Mouse (Mus musculus) CH12.LX (cell line): ENCODE results near the gene Map4k1. TPM values are rescaled to one million over a fixed set of nuclear protein-coding genes. Genes with fewer than 3 reads are reported as not detected.

Experiments used
- DNase-seq: peaks from one replicate; pipeline ENCODE4 v3.0.0-alpha.2; 2013; ENCODE audit errors: extremely low read depth
- H3K27ac ChIP-seq: 2 replicates; pipeline ENCODE4 v1.5.1; 2012; ENCODE audit warnings: low read depth, mild to moderate bottlenecking, control low read depth, moderate library complexity; ENCODE audit not compliant: insufficient read depth
- H3K27me3 ChIP-seq: replicated peaks from 2 replicates; pipeline ENCODE3; 2012; ENCODE audit warnings: inconsistent platforms
- H3K36me3 ChIP-seq, 2 experiments: replicated peaks in 1 of 2; 2 replicates each; pipeline versions ENCODE3 to v1.6.1; 2012; ENCODE audit warnings: inconsistent platforms in 1 of 2, low read length in 1 of 2, mild to moderate bottlenecking in 1 of 2, mixed read lengths in 1 of 2, moderate library complexity in 1 of 2; ENCODE audit not compliant: control insufficient read depth in 1 of 2, insufficient read depth in 1 of 2
- H3K4me1 ChIP-seq, 2 experiments: 2 replicates each; pipeline ENCODE4 v1.6.1; 2012; ENCODE audit warnings: inconsistent platforms in 1 of 2, moderate library complexity in 1 of 2; ENCODE audit not compliant: insufficient read depth in 2 of 2, control insufficient read depth in 1 of 2
- H3K4me2 ChIP-seq: 2 replicates; pipeline ENCODE4 v1.6.1; 2012; ENCODE audit warnings: low read depth, mild to moderate bottlenecking, control low read depth; ENCODE audit not compliant: poor library complexity, insufficient read depth, severe bottlenecking
- H3K4me3 ChIP-seq, 3 experiments: fragments of 150-350 bp in 1 of 3; sonication (generic) in 1 of 3; replicated peaks in 1 of 3; 2 replicates each; pipeline versions ENCODE3 to v1.5.1; 2011 to 2012; ENCODE audit warnings: low read depth in 2 of 3, low read length in 2 of 3, mild to moderate bottlenecking in 2 of 3, moderate library complexity in 2 of 3, control low read depth in 1 of 3, improper control_type of control experiment in 1 of 3, inconsistent platforms in 1 of 3, mixed read lengths in 1 of 3; ENCODE audit not compliant: poor library complexity in 1 of 3
- H3K79me2 ChIP-seq: replicated peaks from 2 replicates; pipeline ENCODE4 v1.6.1; 2012; ENCODE audit warnings: mild to moderate bottlenecking, moderate library complexity; ENCODE audit not compliant: control insufficient read depth, poor library complexity, insufficient read depth, severe bottlenecking; ENCODE audit errors: extremely low read depth
- H3K9ac ChIP-seq: 2 replicates; pipeline ENCODE4 v1.6.1; 2012; ENCODE audit warnings: low read depth, mild to moderate bottlenecking, control low read depth, moderate library complexity; ENCODE audit not compliant: insufficient read depth
- H3K9me3 ChIP-seq: replicated peaks from 2 replicates; pipeline ENCODE3; 2012; ENCODE audit warnings: low read length, inconsistent platforms, mixed read lengths
- BHLHE40 ChIP-seq: IDR thresholded peaks from 2 replicates; pipeline ENCODE4 v1.6.1; 2011; ENCODE audit warnings: mild to moderate bottlenecking, low read depth, low read length, improper control_type of control experiment
- CHD1 ChIP-seq: IDR thresholded peaks from 2 replicates; pipeline ENCODE4 v1.6.1; 2012; ENCODE audit warnings: low read depth, low read length, improper control_type of control experiment, inconsistent platforms
- ELF1 ChIP-seq: IDR thresholded peaks from 2 replicates; pipeline ENCODE4 v1.6.1; 2014; ENCODE audit warnings: low read depth, mild to moderate bottlenecking, inconsistent platforms, low read length, improper control_type of control experiment
- EP300 ChIP-seq: IDR thresholded peaks from 2 replicates; pipeline ENCODE4 v1.6.1; 2011; ENCODE audit warnings: low read length, improper control_type of control experiment
- ETS1 ChIP-seq: conservative IDR thresholded peaks from 2 replicates; pipeline ENCODE4 v1.6.1; 2012; ENCODE audit warnings: low read depth, mild to moderate bottlenecking, inconsistent platforms, low read length, improper control_type of control experiment, moderate library complexity
- HCFC1 ChIP-seq: IDR thresholded peaks from 2 replicates; pipeline ENCODE4 v1.6.1; 2012; ENCODE audit warnings: low read depth, mild to moderate bottlenecking, inconsistent platforms, low read length, improper control_type of control experiment
- IRF4 ChIP-seq: IDR thresholded peaks from 2 replicates; pipeline ENCODE4 v1.6.1; 2014; ENCODE audit warnings: low read depth, mild to moderate bottlenecking, inconsistent platforms, low read length, improper control_type of control experiment
- JUN ChIP-seq: IDR thresholded peaks from 2 replicates; pipeline ENCODE4 v1.6.1; 2011; ENCODE audit warnings: low read depth, mild to moderate bottlenecking, low read length, improper control_type of control experiment, moderate library complexity; ENCODE audit not compliant: insufficient read depth
- JUND ChIP-seq: conservative IDR thresholded peaks from 2 replicates; pipeline ENCODE4 v1.6.1; 2011; ENCODE audit warnings: low read depth, low read length, improper control_type of control experiment
- KAT2A ChIP-seq: IDR thresholded peaks from 2 replicates; pipeline ENCODE4 v1.6.1; 2012; ENCODE audit warnings: low read length, improper control_type of control experiment, inconsistent platforms; ENCODE audit not compliant: insufficient replicate concordance
- MAFK ChIP-seq: IDR thresholded peaks from 2 replicates; pipeline ENCODE4 v1.6.1; 2011; ENCODE audit warnings: low read length, improper control_type of control experiment; ENCODE audit not compliant: insufficient replicate concordance
- MAX ChIP-seq: IDR thresholded peaks from 2 replicates; pipeline ENCODE4 v1.6.1; 2011; ENCODE audit warnings: low read length, improper control_type of control experiment
- MAZ ChIP-seq: IDR thresholded peaks from 2 replicates; pipeline ENCODE4 v1.6.1; 2012; ENCODE audit warnings: low read depth, mild to moderate bottlenecking, inconsistent platforms, low read length, improper control_type of control experiment, moderate library complexity
- MEF2A ChIP-seq: IDR thresholded peaks from 2 replicates; pipeline ENCODE4 v1.6.1; 2014; ENCODE audit warnings: low read depth, mild to moderate bottlenecking, inconsistent platforms, low read length, improper control_type of control experiment, borderline replicate concordance
- MXI1 ChIP-seq: IDR thresholded peaks from 2 replicates; pipeline ENCODE4 v1.6.1; 2011; ENCODE audit warnings: mild to moderate bottlenecking, low read depth, low read length, improper control_type of control experiment
- MYC ChIP-seq: IDR thresholded peaks from 2 replicates; pipeline ENCODE4 v1.6.1; 2011; ENCODE audit warnings: low read depth, mild to moderate bottlenecking, improper control_type of control experiment, low read length
- NELFE ChIP-seq: IDR thresholded peaks from 2 replicates; pipeline ENCODE4 v1.6.1; 2011; ENCODE audit warnings: low read depth, low read length, improper control_type of control experiment
- NRF1 ChIP-seq: IDR thresholded peaks from 2 replicates; pipeline ENCODE4 v1.6.1; 2014; ENCODE audit warnings: low read depth, mild to moderate bottlenecking, inconsistent platforms, low read length, improper control_type of control experiment, moderate library complexity
- PAX5 ChIP-seq: IDR thresholded peaks from 2 replicates; pipeline ENCODE4 v1.6.1; 2012; ENCODE audit warnings: low read length, inconsistent platforms, mixed read lengths
- POLR2A ChIP-seq: IDR thresholded peaks from 2 replicates; pipeline ENCODE4 v1.6.1; 2011; ENCODE audit warnings: low read depth, mild to moderate bottlenecking, improper control_type of control experiment, low read length
- POLR2AphosphoS2 ChIP-seq: IDR thresholded peaks from 2 replicates; pipeline ENCODE4 v1.6.1; 2011; ENCODE audit warnings: low read depth, low read length, improper control_type of control experiment
- RAD21 ChIP-seq: IDR thresholded peaks from 2 replicates; pipeline ENCODE4 v1.6.1; 2011; ENCODE audit warnings: low read depth, mild to moderate bottlenecking, low read length, improper control_type of control experiment, moderate library complexity
- RCOR1 ChIP-seq: conservative IDR thresholded peaks from 2 replicates; pipeline ENCODE4 v1.6.1; 2012; ENCODE audit warnings: low read depth, mild to moderate bottlenecking, inconsistent platforms, low read length, improper control_type of control experiment
- SIN3A ChIP-seq: IDR thresholded peaks from 2 replicates; pipeline ENCODE4 v1.6.1; 2012; ENCODE audit warnings: low read length, improper control_type of control experiment, inconsistent platforms
- SMC3 ChIP-seq: IDR thresholded peaks from 2 replicates; pipeline ENCODE4 v1.6.1; 2011; ENCODE audit warnings: low read depth, low read length, improper control_type of control experiment
- TBP ChIP-seq: conservative IDR thresholded peaks from 2 replicates; pipeline ENCODE4 v1.6.1; 2011; ENCODE audit warnings: low read depth, low read length, improper control_type of control experiment
- TCF12 ChIP-seq: IDR thresholded peaks from 2 replicates; pipeline ENCODE4 v1.6.1; 2014; ENCODE audit warnings: low read depth, mild to moderate bottlenecking, inconsistent platforms, low read length, improper control_type of control experiment
- UBTF ChIP-seq: IDR thresholded peaks from 2 replicates; pipeline ENCODE4 v1.6.1; 2012; ENCODE audit warnings: low read depth, mild to moderate bottlenecking, inconsistent platforms, low read length, improper control_type of control experiment, moderate library complexity
- USF1 ChIP-seq: IDR thresholded peaks from 2 replicates; pipeline ENCODE4 v1.6.1; 2014; ENCODE audit warnings: low read depth, mild to moderate bottlenecking, inconsistent platforms, low read length, improper control_type of control experiment
- USF2 ChIP-seq: conservative IDR thresholded peaks from 2 replicates; pipeline ENCODE4 v1.6.1; 2011; ENCODE audit warnings: low read depth, low read length, improper control_type of control experiment
- ZKSCAN1 ChIP-seq: IDR thresholded peaks from 2 replicates; pipeline ENCODE4 v1.6.1; 2012; ENCODE audit warnings: low read depth, inconsistent platforms, low read length, improper control_type of control experiment, borderline replicate concordance
- ZMIZ1 ChIP-seq: IDR thresholded peaks from 2 replicates; pipeline ENCODE4 v1.6.1; 2012; ENCODE audit warnings: low read depth, mild to moderate bottlenecking, inconsistent platforms, low read length, improper control_type of control experiment
- ZNF384 ChIP-seq: IDR thresholded peaks from 2 replicates; pipeline ENCODE4 v1.6.1; 2012; ENCODE audit warnings: low read depth, low read length, improper control_type of control experiment, inconsistent platforms
- dilution Hi-C: fragments of 300-500 bp; cut with MboI; formaldehyde crosslinking; loops from 2 replicates; pipeline ENCODE4 v1.14.3; 2020; ENCODE audit warnings: low sequenced_read_pairs; ENCODE audit not compliant: extremely low pct_unique_long_range_greater_than_20kb, extremely low pct_ligation_motif_present
- in situ Hi-C: fragments of 300-500 bp; cut with MboI; formaldehyde crosslinking; loops from 3 replicates; pipeline ENCODE4 v1.14.3; 2019; ENCODE audit warnings: low sequenced_read_pairs, low pct_ligation_motif_present, low pct_unique_long_range_greater_than_20kb, mixed read lengths
- polyA plus RNA-seq: library from polyadenylated mRNA; unstranded; fragments of >175 nt; gene quantifications from 2 replicates; pipeline ENCODE4 v1.2.1, GENCODE M21; 2012; ENCODE audit warnings: low read depth; ENCODE audit not compliant: insufficient read length
- total RNA-seq, 2 experiments: library from RNA; depleted of rRNA; stranded (reverse); fragments of 300-350 nt in 1 of 2; fragments of >200 nt in 1 of 2; gene quantifications; 2 replicates each; pipeline ENCODE4 v1.2.3; 2012 to 2014

Gene Map4k1
- total and polyA plus RNA-seq, 3 experiments: 114 to 395 (median 183) TPM

- TF ChIP-seq RAD21: peak; percentile 18
- TF ChIP-seq POLR2AphosphoS2: no peak
- no peak; the same call in 1 of the 2 replicates for TF ChIP-seq CHD1
- no peak; the same call in 1 of the 2 replicates for TF ChIP-seq NRF1
- peak; percentile 95 for TF ChIP-seq JUND
- peak; percentile 98 for TF ChIP-seq TCF12
- TF ChIP-seq IRF4: peak; percentile 99
- TF ChIP-seq POLR2A: no peak; the same call in 1 of the 2 replicates
These were observed 43.7 kb downstream of the Map4k1 start (continued) for GRCm38 (mm10) chr7:29025566-29025965.

GRCm38 (mm10) chr7:29026195-29026594, 44.3 kb downstream of the Map4k1 start:
- TF ChIP-seq SMC3 (no peak), CHD1 (no peak), ETS1 (peak; percentile 77), RAD21 (no peak), POLR2A (0 out of 2 replicates have a peak, but pooled peaks have one; percentile 45), UBTF (no peak), BHLHE40 (peak; percentile 71), USF2 (no peak), ZMIZ1 (no peak), POLR2AphosphoS2 (no peak), IRF4 (peak; percentile 66; the same call in 1 of the 2 replicates), MAX (no peak), TCF12 (peak; percentile 33; the same call in 1 of the 2 replicates), PAX5 (no peak), JUND (peak; percentile 20; the same call in 1 of the 2 replicates), MEF2A (0 out of 2 replicates have a peak, but pooled peaks have one; percentile 52), KAT2A (no peak), NRF1 (no peak; the same call in 1 of the 2 replicates), MAZ (no peak), ELF1 (no peak), EP300 (peak; percentile 49; the same call in 1 of the 2 replicates), USF1 (no peak), SIN3A (no peak), ZNF384 (no peak), TBP (no peak), HCFC1 (no peak), RCOR1 (no peak; the same call in none of the 2 replicates), JUN (no peak; the same call in 1 of the 2 replicates), MYC (peak; percentile 11; the same call in 1 of the 2 replicates), ZKSCAN1 (no peak), MXI1 (no peak; the same call in 1 of the 2 replicates), MAFK (peak; percentile 35; the same call in 1 of the 2 replicates), NELFE (no peak)
- Histone ChIP-seq H3K27me3 (no peaks in the 10 kb centered on the region), H3K9me3 (peaks cover 3% of the 10 kb centered on the region), H3K36me3 (peaks cover 0 to 10% of the 10 kb centered on the region in 2 experiments), H3K4me3 (peak overlapping the region in 1 of 3 experiments; percentile 8), H3K4me2 (peak overlapping the region; percentile 53), H3K9ac (peak overlapping the region; percentile 18), H3K27ac (peak overlapping the region; percentile 97), H3K79me2 (no peaks in the 10 kb centered on the region), H3K4me1 (peaks cover 15 to 52% of the 10 kb centered on the region in 2 experiments)
- dilution Hi-C loops: no loop called here
- DNase-seq: peak; percentile 80
- in situ Hi-C loops: loop anchor here (25.0 kb wide), 1 partner anchor 239 kb away; the partner anchor contains the start of gene Rinl
